Mouse (Mus musculus): Measurements from ENCODE around the gene Srms.
"Not testable (repeated sequence)": the region's sequence is repeated elsewhere in the genome, so short reads cannot be mapped to it uniquely, and the experiment has no call there.

The Srms gene

DNA sequence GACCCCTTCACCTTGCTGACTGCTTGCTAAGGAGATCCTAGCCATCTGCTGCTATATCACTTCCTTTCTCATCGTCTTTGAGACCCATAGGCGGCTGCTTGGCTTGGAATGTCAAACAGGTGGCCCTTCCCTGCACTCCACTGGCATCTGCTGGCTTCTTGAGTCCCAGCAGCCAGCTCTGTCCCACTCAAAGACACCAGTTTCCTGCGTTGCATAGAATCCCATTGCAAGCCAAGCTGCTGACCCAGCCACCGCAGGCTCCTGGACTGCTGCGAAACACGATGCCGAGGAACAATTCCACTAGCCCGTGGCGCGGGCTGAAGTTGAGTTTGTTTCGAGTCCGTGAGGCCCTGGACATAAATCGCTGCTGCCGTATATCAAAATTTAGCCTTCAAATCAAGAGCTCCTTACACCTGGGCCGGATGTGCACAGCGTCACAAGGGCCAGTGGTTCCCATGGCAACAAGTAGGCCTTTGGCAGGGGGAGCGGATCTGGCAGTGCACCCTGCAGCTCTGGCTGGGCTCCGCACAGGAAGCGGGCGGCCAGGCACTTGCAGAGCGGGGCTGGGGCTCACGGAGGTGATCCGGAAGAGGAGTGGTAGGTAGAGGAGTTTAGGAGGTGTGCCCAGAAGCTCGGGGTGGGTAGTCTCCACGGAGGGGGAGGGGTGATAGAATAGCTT lies 6.7 kb upstream of the Srms start, which contains the start of gene Fndc11:
Gene Fndc11, plus strand, starts transcription at position 476 of the 679 bp plus-strand sequence.
- peak in 1 of 2 experiments; percentile 48 for DNase-seq (ENCODE audit: low spot score in 2 of 2)

GRCm38 (mm10) chr2:181218881-181219485 lies 6.0 kb upstream of the Srms start:
- no peak for DNase-seq (ENCODE audit: low spot score in 2 of 2)

DNA sequence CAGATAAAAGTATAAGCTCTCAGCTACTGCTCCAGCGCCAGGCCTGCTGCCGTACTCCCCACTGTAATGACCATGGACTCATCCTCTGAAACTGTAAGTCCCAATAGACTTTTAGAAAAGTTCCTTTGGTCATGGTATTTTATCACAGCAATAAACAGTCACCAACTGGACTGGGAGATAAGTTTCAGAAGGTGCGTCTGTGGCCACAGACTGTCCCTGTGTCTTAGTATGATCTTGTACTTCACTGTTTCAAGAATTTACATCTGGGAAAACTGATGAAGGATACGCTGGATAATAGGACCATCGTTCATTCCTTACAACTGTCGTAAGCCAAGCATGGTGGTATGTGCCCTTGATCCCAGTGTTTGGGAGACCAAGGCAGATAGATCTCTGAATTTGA lies 3.1 kb upstream of the Srms start:
- DNase-seq (ENCODE audit: low spot score in 2 of 2), result no peak

DNA sequence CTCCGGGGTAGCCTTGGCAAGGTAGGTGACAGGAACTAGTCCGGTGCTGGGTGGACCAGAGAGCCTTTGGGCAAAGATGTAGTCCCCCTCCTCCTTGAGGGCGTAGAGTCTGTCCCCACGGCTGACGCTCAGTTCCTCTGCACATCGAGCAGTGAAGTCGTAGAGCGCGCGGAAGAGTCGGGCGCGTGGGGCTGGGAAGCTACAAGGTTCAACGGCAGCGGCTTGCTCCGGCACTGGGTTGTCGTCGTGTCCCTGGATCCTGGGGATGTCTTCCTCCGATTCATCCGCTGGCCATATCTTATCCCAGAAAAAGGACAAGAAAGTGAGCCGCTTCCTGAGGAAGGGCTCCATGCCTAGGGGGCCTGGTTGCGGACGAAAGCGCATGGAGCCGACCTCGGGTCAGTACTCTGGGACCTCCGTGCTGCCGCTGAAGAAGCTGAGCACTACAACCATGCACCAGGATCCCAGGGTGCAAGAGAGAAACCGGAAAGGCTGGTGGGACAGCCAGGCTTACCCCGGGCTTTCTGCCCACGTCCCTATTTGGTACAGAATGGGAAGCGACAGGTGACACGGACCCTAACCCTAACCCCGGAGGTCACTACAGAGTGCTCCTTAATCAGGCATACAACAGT lies 480 bp downstream of the Srms start:
- no peak for DNase-seq (ENCODE audit: low spot score in 2 of 2)

GRCm38 (mm10) chr2:181206118-181206517 lies 6.9 kb downstream of the Srms start:
- DNase-seq (ENCODE audit: low spot score in 2 of 2), result no peak

GRCm38 (mm10) chr2:181205678-181206077 lies 7.3 kb downstream of the Srms start:
- no peak for DNase-seq (ENCODE audit: low spot score in 2 of 2)

DNA sequence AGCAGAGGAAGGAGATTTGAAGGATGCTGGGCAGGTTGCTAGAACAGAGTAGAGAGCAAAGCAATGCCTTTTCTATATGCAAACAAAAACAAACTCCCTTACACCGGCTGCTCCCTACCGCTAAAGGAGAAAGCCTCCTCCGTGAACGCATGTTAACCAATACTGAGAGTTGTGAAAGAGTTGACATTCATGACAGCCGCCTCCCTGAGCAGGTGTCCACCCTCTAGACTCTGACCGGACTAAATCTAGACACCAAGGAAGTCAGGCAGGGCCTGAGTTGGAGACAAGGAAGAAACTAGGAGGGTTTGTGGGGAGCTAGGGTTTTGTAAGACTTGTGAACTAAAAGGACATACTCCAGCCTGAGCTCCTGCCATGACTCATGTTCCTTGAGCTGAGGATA lies 10.1 kb downstream of the Srms start:
- no peak for DNase-seq (ENCODE audit: low spot score in 2 of 2)

DNA sequence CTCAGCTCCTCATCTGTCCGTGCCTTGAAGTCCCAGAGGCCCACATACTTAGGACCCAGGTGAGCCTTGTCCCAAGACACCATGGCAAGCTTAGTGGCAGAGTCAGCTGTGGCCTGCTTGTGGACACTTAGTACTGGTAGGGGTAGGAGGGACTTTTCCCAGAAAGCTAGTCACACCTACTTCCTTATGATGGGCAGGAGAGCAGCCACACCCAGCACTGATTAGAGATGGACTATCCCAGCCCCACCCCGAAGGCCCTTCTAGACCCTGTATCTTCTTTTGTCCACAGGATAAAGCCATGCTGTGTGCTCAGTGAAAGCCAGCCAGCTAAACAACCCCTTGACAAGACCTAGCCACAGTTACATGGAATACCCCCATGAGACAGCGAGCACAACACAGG lies 10.6 kb downstream of the Srms start, which contains the start of gene Ptk6:
Gene Ptk6, minus strand, starts transcription at position 368 of the 400 bp plus-strand sequence.
- no peak for DNase-seq (ENCODE audit: low spot score in 2 of 2)

DNA sequence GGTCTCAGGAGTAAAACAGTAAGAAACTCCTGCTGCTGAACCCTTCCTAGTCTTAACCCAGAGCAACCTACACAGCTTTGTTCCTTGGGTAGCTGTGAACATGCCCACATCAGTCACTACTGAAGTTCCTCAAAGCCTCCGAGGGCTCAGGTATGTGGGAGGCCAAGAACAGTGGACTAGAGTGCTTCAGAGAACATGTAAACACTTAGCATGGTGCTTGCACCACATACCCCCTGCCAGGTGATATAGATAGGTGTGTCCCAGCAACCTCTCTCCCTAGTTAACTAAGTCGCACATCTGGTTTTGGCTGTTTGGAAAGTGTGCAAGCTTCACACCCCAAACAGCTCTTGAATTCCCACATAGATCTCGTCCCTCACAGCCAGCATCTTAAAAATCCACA lies 11.4 kb downstream of the Srms start:
- DNase-seq (ENCODE audit: low spot score in 2 of 2), result no peak

DNA sequence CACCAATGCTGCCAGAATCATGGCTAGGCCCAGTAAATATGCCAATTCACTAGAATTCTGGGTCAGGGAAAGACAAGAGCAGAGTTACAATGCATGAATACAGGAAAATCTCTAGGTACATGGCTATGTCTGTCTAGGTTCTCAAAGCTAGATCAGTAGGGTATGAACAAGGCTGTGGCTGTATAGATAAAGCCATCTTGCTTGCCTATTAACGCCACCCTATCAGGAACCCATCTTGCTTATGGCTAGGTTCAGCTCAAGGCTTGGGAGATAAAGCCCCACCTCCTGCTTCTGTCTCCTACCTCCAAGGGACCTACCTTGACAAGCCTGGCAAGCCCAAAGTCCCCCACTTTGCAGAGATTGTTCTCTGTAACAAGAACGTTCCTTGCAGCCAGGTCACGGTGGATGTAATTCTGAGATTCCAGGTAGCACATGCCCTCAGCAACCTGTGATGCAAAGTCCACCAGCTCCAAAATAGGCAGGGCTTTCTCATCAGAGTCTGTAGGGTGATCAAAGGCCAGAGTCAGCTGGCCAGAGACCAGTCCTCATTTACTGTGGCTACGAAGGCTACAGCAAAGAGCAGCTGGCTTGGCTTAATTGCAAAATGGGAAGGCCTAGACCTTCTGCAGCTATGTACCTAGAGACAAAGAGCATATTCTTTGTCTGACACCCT lies 16.2 kb downstream of the Srms start:
- DNase-seq (ENCODE audit: low spot score in 2 of 2), result no peak

DNA sequence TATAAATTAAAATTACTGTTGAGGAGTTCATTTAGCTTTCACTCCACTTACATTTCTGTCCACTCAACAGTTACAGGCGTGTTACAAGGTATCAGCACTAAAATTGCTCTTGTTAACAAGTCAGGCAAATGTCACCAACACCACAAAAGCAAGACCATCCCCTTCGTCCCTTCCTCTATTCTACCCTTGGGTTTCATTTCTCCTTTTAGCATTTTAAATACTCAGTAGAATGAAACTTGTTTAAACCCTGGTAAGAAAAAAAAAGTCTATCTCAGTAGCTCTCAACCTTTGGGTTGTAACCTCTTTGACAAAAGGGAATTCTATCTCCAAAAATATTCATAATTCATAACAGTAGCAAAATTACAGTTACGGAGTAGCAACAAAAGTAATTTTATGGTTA lies 19.9 kb downstream of the Srms start:
- DNase-seq (ENCODE audit: low spot score in 2 of 2), result no peak

- no peak for DNase-seq (ENCODE audit: low spot score in 2 of 2)
Observed at GRCm38 (mm10) chr2:181191936-181192335, 21.0 kb downstream of the Srms start.

DNA sequence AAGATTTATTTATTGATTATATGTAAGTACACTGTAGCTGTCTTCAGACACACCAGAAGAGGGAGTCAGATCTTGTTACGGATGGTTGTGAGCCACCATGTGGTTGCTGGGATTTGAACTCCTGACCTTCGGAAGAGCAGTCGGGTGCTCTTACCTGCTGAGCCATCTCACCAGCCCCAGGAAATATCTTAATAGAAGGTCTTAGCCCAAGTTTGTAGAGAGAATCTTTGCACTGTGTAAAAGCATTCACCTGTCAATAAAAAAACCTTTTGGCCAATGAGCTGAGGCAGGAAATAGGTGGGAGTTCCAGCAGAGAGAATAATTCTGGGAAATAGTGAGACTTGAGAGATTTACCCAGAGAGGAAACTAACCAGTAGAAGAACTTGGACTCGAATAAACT lies 21.6 kb downstream of the Srms start:
- not testable (repeated sequence) for DNase-seq (ENCODE audit: low spot score in 2 of 2)

DNA sequence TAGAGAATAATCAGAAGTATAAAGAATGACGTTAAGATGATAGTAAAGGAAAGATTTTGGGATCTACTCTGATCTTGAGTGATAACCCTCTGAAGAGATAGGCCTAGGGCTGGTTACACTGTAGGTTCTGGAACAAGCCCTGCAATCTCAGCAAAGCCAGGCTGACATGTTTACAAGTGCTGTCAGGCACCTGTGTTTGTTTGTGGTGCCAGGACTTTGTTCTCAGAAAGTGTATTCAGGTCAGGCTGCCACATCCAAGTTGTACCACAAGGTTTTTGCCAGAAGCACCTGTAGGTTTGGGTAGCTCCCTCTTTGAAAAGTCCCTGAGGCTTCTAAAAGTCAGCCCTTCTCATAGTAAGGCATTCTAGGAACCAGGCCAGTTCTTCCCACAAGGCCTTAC lies 23.7 kb downstream of the Srms start:
- DNase-seq (ENCODE audit: low spot score in 2 of 2), result no peak

DNA sequence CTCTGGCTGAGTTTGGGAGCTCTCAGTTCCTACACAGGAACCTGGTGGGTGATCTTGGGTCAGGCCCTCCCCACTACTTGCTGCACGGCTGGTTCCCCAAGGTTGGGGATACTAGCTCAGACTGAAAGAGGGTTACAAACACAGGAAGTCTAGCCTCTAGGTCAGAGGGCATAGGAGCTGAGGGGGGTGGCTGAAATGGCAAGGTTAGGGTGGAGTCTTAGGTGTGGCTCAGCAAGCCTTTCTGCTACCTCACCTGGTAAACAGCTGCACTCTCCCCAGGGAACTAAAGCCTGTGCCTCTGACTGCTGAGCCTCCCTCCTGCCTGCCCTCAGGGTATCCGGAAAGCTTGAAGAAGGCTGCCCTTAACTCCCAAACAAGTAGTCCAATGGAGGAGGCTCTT lies 24.3 kb downstream of the Srms start:
- no peak for DNase-seq (ENCODE audit: low spot score in 2 of 2)

GRCm38 (mm10) chr2:181187121-181188000 lies 25.6 kb downstream of the Srms start, which contains the start of gene Ppdpf:
Ppdpf (plus strand) TSS chr2:181187247.
- peak; percentile 55 to 77 for DNase-seq (ENCODE audit: low spot score in 2 of 2)

- DNase-seq (ENCODE audit: low spot score in 2 of 2), result peak; percentile 73 to 86
Observed at GRCm38 (mm10) chr2:181186635-181187034, 26.4 kb downstream of the Srms start.

DNA sequence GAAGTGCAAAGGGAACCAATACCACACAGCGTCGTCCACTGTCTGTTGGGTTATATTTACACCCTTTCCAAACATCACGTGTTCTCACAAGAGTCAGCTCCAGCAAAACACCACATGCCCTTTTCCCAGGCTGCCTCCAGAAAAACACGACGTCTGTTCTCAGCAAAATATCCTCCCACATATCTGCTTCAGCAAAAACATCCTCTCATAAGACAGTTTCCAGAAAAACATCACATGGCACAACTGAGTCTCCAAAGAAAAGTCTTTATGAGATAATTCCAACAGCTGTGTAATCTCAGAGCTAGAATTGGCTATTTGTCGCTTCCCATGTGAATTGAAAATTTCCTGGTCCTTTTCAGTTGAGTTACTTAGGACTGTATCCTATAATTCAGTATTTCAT lies 32.1 kb downstream of the Srms start:
- DNase-seq (ENCODE audit: low spot score in 2 of 2), result no peak

DNA sequence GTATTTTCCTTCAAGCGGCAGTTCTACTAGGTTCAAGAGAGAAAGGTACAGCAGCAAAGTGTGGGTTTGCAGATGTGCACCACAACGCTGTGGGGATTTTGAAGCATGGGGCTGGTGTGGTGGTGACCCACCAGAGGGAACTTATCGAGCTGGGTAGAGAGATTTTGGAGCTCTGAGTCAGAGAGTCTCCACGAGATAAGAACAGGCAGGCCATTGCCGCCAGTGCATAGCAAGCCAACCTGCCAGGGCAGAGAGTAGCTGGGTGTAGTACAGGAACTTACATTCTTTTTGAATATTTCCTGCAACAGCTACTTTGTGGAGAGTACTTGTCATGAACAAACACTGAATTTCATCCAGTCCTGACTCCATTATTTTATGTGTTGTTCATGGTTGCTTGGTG lies 34.5 kb downstream of the Srms start:
- no peak for DNase-seq (ENCODE audit: low spot score in 2 of 2)

DNA sequence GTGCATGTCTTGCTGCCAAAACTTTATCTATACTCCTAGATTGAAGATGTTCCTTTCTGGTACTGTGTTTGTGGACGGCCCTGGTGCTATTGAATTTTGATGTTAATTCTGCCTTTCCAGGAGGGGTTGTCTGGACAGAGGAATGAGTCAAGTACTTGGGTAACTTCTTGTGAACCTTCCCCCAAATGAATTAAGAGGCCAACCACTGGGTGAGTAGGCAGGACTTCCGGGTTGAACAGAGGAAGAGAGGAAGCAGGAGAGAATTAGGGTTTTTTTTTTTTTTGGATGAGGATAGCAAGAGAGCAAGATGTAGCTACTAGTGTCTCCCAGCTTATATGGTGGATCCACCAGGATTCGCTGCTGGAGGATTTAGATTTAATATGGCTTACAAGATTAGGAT lies 35.0 kb downstream of the Srms start:
- DNase-seq (ENCODE audit: low spot score in 2 of 2), result no peak

DNA sequence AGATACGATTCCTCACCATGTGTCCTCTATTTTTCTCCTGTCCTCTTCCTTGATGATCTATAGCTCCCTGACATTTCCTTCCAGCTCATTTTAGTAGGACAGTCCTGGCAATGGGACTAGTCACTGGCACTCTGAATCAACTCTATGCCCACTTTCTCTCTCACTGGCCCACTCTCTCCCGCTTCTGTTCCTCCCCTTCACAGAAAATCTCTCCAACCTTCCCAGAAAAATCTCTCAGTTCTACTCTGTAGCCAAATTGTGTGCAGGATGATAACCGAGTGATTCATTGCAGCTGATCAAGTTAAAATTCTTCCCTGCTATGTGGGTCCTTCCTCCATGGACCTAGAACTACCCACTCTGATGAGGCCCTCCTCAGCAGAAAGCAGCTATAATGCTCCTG lies 38.3 kb downstream of the Srms start:
- DNase-seq (ENCODE audit: low spot score in 2 of 2), result no peak
